Mouse (Mus musculus) layer of hippocampus, postnatal 25 days (tissue): Measurements from ENCODE around the gene Gabrg3. TPM values are rescaled to one million over a fixed set of nuclear protein-coding genes. Genes with fewer than 3 reads are reported as not detected.

Experiments used
- DNase-seq, 2 experiments: peaks; one replicate each; pipeline ENCODE4 v3.0.0; 2022; ENCODE audit warnings: mixed read lengths in 2 of 2, low spot score in 1 of 2; ENCODE audit errors: extremely low spot score in 1 of 2
- total RNA-seq, 2 experiments: library from RNA; stranded (reverse); gene quantifications; 2 replicates each; pipeline ENCODE4 v1.2.3; 2021

Gabrg3 gene
- 10 to 100 TPM; 14.1 to 17.8 TPM for total RNA-seq

DNA sequence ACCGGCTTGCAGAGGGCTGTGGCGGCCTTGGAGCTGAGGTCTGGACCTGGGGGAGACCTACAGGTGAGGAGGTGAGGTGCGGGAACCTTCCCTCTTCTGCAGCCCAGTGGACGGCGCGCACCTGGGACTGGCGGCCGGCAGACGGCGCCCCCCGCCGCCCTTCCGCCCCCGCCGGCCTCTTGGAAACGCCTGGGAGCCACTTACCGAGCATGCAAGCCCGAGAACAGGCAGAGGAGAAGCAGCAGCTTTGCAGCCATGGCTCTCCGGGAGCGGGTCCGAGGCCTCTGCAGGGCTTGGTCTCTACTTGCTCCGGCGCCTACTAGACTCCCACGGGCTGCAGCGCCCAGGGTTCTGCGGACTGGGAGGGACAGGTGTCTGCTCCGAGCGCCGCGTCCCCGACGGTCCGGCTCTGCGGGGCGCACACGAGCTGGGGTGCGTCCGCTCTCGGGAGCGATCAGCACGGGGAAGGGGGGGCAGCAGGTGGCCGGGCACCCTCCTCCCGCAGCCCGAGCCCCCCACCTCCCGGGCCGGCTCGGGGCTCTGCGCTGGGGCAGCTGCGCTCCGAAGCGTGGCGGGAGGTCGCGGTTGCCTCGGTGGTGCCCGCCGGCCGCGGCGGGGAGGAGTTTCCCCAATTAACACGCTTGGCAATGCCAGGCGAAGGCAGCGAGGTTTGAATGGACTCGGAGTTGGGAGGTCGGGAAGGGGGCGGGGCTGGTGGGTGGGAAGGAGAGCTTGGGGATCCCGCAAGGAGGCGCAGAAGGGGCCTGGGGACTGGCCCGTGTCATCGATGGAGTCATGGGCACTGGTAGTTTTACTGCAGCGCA is at the start of gene Gabrg3:
TSS of gene Gabrg3 (minus strand) at position 672 of the 824 bp plus-strand sequence.
- DNase-seq: peak; percentile 31 to 43

DNA sequence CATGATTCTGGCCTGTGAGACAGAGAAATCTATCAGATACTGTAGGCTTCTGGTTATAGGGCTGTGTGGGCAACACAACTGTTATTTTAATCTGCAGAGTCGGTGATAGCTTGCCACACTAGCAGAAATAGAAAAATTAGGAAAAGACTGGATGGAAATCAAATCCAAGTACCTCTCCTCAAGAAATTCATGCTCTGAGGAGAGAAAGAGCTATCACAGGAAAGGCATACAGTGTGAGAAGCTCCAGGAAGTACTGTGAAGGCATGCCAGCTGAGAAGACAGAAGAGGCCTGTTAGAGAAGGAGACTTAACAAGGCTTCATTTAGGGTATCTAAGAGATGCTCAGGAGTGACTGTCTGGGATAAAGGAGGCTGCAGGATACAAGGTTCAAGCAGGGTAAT is 35.7 kb upstream of the Gabrg3 start:
- DNase-seq: no peak

DNA sequence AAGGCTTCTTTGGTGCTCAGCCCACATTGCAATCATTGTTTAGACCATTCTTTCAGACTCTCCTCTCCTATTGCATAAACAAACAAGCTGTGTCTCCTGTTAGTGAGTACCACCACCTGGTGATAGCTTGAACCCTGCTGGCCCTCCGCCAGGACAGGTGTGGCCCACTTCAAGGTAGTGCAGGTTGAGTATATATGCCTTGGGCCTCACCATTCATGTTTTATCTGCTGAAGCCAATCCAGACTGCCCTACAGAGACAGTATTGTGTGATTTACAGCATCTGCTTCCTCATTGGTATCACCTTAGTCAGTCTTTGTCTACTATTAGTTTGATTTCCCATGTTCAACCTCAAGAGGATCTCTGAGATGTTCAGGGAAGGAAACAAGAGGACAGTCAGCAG is 34.1 kb upstream of the Gabrg3 start:
- DNase-seq: no peak

DNA sequence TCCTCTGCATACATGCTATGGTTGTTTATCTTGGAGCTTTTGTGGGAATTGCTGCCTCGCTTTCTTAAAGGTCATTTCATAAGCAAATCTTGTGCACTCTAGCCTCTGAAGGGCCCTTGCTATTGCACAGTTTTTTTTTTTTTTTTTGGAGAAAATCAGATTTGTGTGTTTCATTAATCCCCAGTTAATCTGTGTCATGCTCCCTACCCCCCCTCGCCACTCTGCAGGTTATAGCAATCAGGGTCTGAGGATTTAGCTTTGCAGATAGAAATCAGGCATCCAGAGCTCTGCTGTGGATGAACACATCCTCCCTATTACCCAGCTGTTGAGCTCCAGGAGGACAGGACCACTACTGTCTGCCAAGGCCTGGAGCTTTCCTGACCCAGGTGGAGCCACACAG is 32.4 kb upstream of the Gabrg3 start, which contains the start of gene Gabrb3:
TSS of gene Gabrb3 (plus strand) at position 301 of the 400 bp plus-strand sequence.
- DNase-seq: no peak

DNA sequence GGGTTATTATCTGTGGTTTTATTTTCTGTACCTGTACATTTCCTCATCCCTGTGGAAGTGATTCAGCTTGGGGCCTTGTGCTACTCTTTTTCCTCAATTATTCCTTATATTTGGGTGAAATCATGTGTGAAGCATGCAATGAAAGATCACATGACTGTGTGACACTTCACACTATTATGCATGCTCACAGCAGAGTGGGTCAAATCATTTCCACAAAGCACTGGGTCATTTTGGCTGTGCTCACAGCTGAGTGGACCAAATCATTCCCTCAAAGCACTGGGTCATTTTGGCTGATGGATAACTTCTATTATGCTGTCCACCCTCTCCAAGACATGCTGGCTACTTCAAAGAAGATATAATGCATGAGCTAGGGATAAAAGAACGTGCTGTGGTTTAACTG is 25.9 kb upstream of the Gabrg3 start:
- no peak for DNase-seq

DNA sequence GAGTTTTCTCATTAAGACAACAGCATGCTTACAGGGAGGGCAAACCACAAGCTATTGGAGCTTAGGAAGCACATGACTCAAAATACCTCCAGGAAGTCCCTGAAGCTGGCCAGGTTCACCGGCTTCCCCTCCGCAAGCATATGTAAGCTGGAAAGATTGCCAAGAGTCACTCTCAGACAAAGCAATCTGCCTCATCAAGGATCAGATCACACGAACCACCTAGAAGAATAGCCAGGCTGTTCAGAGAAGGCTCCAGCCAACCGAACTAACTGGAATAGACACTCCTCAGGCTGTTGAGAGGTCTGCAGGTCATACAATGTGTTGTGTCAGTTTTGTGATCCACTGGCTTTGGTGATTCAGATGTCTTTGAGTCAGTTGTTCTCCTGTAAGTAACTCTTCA is 24.2 kb upstream of the Gabrg3 start:
- no peak for DNase-seq

DNA sequence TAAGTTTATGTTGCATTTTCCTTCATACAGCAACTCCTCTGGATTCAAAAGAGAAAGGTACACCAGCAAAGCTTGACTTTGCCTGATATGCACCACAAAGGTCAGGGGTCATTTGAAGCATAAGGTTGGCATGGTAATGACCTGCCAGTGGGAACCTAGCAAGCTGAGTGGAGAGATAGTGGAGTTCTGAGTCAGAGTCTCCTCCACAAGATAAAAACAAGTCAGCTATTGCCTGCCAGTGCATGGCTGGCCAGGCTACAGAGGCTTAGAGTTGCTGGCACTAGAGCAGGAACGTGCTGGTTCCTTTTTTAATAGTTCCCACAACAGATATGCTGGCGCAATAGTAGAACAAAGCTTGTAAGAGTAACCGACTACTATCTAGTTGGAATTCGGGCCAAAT is 6.6 kb upstream of the Gabrg3 start:
- no peak for DNase-seq

DNA sequence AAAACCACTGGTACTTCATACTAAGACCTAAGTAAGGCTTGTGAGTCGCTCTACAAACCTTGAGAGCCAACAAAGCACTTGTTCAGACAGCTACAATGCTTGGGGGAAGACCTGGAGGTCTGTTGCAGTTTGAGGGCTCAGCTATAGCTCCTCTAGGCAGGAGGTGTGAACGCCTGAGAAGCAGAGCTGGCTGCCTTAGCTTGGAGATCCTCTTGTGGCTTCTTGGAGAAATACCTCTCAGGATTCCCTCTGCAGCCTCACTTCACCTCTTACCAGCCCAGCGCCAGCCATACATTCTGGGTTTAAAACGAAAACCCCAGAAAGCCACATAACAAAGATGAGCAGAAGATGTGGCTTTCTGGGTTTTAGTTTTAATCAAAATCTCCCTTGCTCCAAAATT is 3.1 kb upstream of the Gabrg3 start:
- DNase-seq: no peak

DNA sequence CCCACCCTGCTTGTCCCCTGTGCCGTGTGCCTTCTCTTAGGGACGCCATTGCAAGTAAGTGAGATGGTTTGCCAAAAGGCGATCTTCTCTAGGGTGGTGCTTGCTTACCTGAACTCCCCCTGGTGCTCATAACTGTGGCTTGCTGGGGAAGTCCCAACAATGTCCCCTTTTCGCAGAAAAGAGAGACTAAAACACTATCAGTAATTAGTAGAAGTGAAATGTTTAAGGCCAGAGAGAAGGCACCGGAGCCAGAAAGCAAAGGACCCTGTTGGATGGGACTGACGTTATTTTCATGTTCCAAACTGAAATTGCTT is 310 bp upstream of the Gabrg3 start:
- no peak for DNase-seq

DNA sequence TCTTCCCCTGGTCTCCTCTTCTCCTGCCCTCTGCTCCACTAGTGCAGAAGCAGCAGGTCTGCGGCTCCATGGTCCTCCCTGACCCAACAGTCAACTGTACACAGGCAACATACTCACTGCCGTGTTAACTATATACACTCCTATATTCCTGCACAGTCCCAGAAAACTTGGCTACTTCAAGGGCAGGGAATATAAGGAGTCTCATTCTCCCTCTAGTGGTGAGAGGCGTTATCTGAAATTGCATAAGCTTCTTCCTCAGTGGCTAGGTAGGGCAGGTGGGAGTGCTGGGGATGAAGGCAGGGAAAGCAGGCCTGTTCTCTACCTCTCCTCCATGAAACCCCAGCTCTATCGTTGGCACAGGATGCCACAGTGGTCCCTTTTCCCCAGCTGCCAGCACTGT is 2.9 kb downstream of the Gabrg3 start:
- DNase-seq: peak in 1 of 2 experiments; percentile 9

DNA sequence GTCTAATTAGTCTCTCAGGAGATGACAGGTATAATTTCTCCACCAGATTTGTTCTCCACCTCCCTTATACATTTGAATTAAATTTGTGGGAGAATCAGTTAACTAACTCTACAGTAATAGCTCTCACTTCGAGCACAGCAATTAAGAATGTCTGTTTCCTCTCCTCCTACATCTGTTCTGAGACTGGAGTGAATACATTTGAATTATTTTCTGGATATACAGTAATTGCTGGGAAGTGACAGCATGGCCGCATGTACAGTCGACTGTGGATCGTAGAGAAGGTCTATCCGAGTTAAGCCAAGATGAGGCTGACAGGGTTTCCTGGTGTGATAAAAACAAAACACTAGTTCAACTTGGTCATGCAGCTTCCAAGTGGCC is 21.0 kb downstream of the Gabrg3 start:
- DNase-seq: no peak

DNA sequence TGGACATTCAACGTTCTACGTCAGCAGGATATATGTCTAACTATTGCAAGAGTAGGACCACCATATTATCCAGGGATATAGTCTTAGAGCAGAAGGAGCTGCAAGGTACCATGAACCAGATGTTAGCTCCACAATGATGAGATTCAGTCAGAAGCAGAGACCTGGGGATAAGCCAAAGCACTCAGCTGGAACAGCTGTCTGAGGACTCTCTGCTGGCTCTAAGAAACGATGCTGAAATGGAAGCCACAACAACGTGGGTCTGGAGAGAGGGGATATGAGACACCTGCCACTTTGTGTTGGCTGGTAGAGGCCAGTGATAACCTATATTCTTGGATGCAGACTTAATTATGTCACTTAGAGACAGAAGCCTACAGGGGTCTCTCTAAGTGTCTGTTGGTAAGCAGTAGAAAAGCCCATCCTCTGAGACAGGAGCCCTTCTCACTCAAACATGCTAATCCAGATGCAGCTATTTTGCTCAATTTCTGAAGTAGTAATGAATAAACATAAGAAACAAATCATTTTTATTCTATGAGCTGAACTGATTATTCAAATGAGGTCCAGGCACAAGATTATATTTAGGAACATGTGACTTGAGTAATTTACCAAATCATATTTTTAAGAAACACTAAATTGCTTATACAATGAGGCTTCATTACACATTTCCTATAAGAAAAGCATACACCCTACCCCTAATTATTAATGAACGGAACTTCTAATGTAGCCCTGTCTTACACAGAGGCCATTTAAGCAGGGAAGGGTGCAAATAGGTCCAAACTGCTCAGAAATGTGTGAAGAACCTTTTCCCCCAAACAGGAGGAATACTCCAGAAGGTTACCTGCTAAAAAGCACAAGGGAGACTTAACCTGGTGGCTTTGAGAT is 21.6 kb downstream of the Gabrg3 start:
- DNase-seq: no peak

DNA sequence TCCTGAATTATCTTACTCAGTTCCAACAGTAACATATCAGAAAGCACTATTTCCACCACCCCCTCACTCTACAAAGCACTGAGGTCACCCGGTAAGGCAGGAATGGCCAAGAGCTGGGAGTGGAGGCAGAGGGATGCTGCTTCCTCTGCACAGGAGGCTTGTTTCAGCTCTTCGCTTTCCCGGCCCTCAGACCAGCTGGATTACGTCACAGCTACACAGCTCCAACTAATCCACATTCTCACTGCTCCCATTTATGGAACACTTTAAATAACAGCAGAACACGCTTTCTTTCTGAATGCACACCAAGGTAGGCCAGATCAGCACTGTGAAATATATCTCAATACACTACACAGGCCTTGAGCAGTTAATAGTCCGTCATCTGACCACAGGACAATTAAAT is 23.2 kb downstream of the Gabrg3 start:
- no peak for DNase-seq

DNA sequence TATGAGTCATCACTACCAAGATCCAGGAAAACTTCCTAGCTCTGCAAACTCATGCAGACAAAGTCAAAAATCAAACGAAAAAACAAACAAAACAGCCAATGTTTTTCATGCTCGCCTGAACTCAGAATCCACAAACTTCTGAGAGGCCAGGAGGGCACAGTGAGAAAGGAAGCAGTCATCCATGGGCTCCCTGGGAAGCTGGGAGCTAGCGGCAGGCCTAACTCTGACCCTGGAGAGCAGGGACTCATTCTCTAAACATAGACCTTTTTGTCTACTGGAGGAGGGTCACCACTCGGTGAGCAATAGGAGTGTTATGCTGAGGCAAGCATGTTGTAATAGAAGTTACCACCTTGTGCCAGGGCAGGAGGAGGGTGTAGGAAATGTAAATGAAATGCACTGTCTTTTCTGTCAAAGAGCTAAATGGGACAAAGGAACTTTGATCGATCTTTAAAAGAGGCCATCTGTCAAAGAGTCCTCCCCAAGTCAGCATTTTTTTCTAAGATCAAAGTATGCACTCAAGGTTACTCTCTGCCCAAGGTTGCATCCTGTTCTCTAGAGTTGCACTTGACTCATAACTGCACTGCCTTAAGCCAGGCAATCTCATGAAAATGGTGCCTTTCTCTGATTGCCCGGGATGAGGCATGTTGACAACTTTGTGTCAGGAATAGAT is 29.0 kb downstream of the Gabrg3 start:
- no peak for DNase-seq

DNA sequence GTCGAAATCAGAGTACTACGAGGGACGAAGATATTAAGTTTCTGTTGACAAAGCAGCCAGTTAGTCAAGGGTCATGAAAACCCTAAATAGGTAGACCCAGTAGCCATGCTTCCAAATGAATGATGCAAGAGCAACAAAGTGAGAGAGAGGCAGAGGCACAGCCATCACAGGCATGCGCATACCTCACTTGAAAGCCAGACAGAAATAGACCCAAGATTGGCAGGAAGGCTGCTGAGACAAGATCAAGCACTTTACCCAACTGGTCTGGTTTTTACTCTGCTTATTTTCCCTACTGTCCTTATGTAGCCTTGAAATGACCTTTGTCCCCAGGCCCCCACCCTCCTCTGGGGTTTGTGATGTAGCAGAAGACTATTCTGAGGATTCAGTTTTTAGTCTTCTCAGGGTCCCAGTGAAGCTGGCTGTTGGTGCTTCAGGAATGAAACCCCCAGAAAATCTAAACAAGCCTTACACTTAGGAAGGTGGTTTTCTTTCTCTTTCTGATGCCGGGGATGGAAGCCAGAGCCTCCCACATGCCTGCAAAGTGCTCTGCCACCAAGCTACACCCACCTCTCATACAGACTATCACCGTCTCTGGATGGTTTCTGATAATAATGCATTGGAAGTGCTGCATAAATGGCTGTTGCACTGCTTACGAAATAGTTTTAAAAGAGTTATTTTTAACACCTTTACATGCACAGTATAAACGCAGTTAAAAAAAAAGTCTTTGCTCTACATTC is 30.3 kb downstream of the Gabrg3 start:
- no peak for DNase-seq

DNA sequence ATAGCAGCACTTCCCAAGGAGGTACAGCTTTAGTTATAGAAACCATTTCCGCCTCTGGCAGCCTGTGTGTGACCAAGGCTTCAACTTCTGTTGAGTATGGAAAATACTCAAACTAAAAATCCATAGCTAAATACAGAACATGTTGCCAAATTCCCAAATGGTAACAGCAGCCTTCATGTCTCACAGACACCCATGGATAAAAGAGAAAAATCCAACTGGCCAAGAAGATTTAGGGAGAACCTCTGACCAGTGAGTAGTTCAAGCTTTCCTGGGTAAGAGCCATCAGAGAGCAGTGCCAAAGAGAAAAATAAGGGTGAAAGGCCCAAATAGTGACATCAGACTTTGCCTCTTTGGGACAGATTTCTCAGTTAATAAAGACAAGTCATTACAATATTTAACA is 38.2 kb downstream of the Gabrg3 start:
- DNase-seq: no peak

DNA sequence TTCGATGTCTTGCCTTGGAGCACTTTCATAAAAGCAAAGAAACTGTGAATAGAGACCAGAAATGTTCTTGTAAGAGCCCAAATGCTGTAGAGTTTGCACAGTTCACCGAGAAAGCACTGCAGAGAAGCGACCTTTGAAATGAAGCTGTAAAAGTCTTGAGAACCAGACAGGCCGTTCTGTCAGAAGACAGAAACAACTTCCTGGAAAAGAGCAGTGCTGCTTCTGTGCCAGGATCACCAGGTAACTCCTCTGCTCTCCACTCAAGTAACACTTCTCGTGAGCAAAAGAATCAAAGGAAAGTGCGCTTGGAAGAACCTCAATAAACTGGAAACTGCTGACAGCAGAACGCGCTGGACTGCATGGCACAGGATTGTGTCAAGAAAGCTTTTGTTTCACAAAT is 45.1 kb downstream of the Gabrg3 start:
- DNase-seq: no peak

DNA sequence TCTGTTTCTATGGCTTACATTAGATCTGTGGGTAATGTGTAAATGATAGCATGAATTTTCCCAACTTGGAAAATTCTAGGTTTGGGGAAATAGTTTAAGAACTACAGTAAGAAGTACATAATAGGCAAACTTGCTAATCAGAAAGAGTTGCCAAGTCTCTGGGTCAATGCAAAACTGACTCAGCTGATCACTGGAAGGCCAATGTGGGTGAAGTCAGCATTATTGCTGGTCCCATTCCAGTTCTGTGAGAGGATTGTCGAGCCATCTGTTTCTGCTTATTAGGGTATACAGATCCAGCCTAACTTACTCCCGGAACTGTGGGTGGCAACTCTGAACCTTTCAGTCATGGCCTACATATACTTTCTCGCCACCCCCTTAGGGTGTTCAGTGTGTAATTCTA is 55.8 kb downstream of the Gabrg3 start:
- no peak for DNase-seq

DNA sequence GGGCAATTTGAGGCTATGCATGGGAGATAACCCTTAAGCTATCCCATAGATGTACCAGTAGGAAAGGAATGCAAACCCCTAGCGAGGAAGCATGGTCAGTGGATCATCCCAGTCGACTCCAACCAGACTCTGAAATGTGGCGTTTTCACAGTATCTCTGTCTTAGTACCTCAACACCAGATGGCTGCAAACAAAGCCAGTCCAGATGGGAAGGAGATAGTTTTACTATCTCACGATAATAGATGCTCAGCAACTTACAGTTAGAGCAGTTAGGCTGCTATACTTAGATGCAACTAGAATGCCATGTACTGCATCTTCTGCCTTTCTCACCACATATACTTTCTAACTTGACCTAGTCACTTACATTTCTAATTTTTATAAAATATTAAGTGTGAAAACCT is 56.7 kb downstream of the Gabrg3 start:
- no peak for DNase-seq

DNA sequence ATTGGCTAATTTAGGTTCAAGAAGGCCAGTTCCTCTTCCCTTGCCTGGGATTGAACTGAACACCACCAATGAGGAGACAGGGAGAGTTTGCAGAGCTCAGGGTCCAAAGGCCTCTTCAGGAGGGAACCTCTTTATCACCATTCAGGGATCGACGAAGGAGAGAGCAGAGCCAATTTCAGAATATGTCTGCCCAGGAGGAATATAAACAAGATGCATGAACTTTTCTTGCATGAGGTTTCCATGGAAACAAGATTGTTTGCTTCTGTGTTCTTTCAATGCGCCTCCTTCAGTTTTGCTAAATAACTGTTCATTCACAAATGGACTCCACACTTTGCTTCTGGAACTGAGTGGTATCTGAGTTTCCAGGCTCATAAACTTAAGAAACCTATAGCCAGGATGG is 62.5 kb downstream of the Gabrg3 start:
- no peak for DNase-seq

DNA sequence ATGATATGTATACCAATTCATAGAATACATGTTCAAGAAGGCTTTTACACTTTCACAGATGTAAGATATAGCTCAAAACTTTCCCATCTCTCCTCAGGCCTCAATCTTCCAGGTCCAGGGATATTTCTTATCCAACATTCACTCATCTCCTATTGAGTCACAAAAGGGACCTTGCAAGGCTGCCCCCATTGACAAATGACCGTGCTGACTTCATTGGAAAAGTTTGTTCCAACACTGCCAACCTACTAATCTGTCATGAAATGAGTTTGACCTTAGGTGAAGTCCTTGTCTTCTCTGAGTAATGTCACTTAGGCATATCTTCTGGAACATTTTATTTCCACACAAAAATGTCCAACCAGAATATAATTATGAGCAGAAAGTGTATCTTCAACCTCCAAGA is 64.9 kb downstream of the Gabrg3 start:
- no peak for DNase-seq
